Mouse (Mus musculus) Patski (cell line): ENCODE results near the gene Tatdn2. TPM values are rescaled to one million over a fixed set of nuclear protein-coding genes. Genes with fewer than 3 reads are reported as not detected.
"Not testable (repeated sequence)": the region's sequence is repeated elsewhere in the genome, so short reads cannot be mapped to it uniquely, and the experiment has no call there.

Experiments used
- ATAC-seq: fragments of 100-300 bp; one replicate; pipeline ENCODE4 v1.8.0; 2021
- CTCF ChIA-PET: fragments of 350-600 bp; sonication (Branson Sonifier 250); formaldehyde crosslinking; loops from one replicate; lab custom pipeline; 2022; ENCODE audit warnings: inconsistent platforms; lab: Charles Lee
- POLR2A ChIA-PET: fragments of 350-600 bp; sonication (Branson Sonifier 250); formaldehyde crosslinking; loops from one replicate; lab custom pipeline; 2022; ENCODE audit warnings: antibody characterized with exemption, inconsistent platforms; lab: Charles Lee
- DNase-seq: peaks from one replicate; pipeline ENCODE4 v3.0.0-alpha.2; 2011; ENCODE audit warnings: low read depth, low spot score
- H3K27me3 ChIP-seq: fragments of 371-371 bp; one replicate; pipeline ENCODE4 v1.5.1; 2021
- CTCF ChIP-seq: fragments of 100-300 bp; IDR thresholded peaks from one replicate; pipeline ENCODE4 v1.5.1; 2021
- in situ Hi-C: fragments of 300-500 bp; cut with MboI; formaldehyde crosslinking; loops from 3 replicates; pipeline ENCODE4 v1.11.1; 2018; ENCODE audit warnings: low pct_unique_long_range_greater_than_20kb, mixed read lengths
- polyA plus RNA-seq: library from polyadenylated mRNA; unstranded; gene quantifications from one replicate; pipeline ENCODE4 v1.2.3, GENCODE M21; 2021

Gene Tatdn2
- polyA plus RNA-seq, 1 experiment from 2014 or later = 56.3 TPM

DNA sequence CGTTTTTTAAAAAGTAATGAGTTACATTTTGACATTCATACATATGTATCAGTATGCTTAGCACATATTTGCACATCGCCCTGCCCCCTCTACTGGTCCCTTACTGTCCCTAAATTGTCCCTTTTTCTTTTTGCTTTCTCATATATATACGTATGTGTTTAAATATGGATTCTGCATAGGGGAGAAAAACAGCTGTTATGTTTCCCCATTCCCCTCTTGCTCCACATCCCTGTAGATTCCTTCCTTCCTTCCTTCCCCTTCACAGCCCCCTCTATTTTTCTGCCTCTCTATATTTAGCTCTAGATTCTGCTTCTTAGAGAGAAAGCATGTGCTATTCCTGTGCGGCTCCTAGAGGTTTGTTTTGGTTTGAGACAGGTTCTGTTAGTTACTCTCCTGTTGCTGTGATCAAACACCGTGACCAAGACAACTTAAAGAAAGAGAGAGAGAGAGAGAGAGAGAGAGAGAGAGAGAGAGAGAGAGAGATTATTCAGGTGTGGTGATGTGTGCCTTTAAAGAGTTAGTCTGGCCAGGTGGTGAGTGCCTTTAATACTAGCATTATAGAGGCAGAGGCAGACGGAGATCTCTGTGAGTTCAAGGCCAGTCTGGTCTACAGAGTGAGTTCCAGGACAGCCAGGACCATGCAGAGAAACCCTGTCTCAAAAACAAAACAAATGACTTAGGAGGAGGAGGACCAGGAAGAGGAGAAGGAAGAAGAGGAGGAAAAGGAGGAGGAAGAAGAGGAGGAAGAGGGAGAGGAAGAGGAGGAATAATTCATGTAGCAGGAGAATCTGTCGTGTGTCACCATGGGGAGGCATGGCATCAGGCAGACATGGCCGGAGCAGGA lies 37.0 kb upstream of the Tatdn2 start:
- in situ Hi-C loops = no loop called here
- POLR2A ChIA-PET = interaction anchor here (0.7 kb wide), 1 partner anchor 98 kb away, joined by 4 read pairs; no protein-coding TSS in a partner anchor
- no peaks in the 10 kb centered on the region for H3K27me3 ChIP-seq
- DNase-seq = no peak
- no peak for TF ChIP-seq CTCF
- CTCF ChIA-PET = interaction anchor here (1.1 to 4.9 kb wide), 5 partner anchors 11 to 25 kb away, joined by 3 to 29 read pairs (median 7); partner anchors contain the start of gene Irak2
- no peak for ATAC-seq

DNA sequence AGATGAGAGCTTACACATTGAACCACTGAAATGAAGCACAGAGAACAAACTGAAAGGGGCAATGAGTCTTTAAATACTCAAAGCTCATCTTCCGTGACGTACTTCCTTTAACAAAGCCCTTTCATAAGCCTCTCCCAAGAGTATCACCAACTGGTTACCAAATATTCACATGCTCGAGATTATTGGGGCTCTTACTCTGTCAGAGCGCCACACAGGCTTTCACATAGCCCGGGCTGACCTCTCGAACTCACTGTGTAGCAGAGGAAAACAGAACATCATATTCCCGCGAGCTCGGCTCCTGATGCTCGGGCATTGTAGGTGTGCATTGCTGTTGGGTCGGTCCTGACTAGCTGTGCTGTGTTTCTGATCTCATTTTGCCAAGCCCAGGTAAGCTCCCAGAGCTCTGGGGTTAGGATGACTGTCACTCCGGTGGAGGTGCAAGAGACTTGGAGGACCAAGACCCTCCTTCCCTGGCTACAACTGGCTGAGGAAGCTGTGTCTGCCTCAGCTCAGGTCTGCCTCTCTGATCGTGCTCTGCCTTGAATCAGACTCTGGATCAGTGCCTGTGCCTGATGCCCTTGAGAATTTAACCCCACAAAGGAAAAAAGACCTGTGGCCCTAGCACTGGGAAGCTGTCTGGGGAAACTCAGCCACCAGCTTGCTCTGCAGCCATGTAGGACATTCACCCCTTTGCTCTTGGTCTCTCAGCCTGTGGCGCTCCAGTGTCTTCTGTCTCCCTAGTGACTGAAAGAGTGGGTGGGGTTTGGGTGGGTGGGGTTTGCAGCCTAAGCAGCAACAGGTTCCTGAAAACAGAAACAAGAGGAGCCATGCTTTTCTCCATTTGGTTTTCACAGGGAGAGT lies 36.1 kb upstream of the Tatdn2 start:
- H3K27me3 ChIP-seq = no peaks in the 10 kb centered on the region
- ChIA-PET CTCF (interaction anchor here (1.1 to 4.9 kb wide), 5 partner anchors 10 to 26 kb away, joined by 3 to 29 read pairs (median 7); partner anchors contain the start of gene Irak2), POLR2A (no interaction called here)
- no peak for DNase-seq
- in situ Hi-C loops = no loop called here
- peak; percentile 20 for ATAC-seq
- no peak for TF ChIP-seq CTCF

DNA sequence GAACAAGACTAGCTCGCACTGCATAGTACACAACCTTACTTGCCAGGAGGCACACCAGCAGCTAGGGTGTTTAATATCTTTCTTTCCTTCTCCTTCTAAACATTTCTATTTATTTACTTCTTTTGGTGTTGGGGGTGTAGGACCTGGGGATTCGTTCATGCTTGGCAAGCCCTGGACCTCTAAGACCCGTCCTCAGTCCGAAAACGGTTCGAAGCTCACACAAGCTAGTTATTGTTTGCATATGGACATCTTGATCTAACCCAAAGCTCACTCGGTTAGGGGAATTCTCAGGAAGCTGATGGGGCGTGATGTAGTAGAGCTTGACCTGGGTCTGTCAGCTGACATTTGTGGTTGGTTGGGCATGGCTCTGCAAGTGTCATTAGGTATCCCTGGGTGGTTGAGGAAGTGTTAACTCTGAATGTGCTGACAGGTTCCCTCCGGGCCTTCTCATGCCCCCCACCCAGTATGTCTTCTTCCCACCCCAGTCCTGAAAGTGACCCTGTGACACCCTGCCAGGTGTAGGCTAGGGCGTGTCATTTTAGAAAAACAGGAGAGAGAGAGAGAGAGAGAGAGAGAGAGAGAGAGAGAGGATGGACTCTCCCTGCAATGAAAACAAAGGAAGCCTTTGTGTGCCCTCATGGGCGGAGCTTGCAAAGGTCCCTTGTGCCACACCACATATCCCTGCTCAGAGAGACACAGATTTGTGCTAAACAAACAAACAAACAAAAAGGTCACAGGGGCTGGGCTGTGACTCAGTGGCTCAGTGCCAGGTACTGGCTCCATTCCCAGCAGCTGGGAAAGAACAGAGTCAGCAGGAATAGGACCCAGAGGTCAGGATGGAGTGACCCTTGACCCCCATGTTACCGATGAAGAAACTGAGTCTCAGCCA lies 35.3 kb upstream of the Tatdn2 start:
- TF ChIP-seq CTCF = no peak
- in situ Hi-C loops = no loop called here
- CTCF ChIA-PET = interaction anchor here (2.2 to 4.9 kb wide), 3 partner anchors 9 to 22 kb away, joined by 7 to 29 read pairs (median 8); partner anchors contain the start of gene Irak2
- H3K27me3 ChIP-seq = no peaks in the 10 kb centered on the region
- ATAC-seq (peak; percentile 55), DNase-seq (no peak)
- POLR2A ChIA-PET = interaction anchor here (0.5 to 0.9 kb wide), 2 partner anchors 35 to 616 kb away, joined by 3 to 4 read pairs; partner anchors contain the start of genes Tatdn2 and Thumpd3

DNA sequence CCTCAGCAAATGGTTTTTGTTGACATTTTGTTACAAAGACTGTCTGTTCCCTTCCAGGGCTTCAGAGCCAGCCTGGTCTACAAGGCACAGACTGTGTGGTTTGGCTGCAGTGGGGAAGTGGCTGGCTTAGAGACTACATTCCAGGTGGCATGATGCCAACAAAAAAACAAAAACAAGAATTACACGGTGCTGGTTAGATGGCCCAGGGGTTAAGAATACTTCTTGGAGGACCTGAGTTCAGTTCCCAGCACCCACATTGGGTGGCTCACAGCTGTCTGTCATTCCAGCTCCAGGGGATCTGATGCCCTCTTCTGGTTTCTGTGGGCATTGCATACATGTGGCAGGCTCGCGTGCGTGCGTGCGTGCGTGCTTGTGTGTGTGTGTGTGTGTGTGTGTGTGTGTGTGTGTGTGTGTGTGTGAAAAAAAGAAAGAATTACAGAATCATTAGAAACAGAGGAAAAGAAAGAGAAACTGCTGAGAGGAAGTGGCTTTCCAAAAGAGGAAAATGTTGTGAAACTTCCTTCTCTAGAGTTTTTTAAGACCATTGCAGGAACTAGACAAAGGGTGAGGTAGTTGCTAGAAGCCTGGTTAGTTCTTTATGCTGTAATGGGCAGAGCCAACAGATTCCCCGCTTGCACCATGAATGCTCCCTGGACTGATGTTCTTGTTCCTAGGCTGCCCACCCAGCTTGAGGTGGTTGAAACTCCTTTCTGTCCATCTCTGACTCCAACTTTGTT lies 33.7 kb upstream of the Tatdn2 start:
- CTCF ChIA-PET = interaction anchor here (1.8 kb wide), 1 partner anchor 24 kb away, joined by 12 read pairs; the partner anchor contains the start of gene Irak2
- in situ Hi-C loops = no loop called here

DNA sequence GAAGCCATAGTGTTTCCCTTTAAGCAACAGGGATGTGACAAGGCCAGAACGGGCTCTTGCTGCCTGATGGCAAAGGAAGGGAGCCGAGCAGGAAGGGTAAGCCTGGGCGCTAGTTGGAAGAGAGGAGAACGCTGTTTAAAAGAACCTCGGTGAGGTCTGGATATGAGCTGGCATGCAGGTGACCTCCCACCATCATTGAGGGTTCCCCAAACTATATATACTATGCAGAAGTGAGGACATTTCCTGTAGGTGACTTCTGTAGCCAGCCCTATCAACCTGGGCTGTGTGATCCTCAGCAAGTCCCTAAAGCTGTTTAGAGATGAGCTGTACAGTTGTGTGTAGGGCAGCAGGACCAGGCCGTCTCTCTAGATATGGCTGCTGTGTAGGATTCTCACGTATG lies 32.5 kb upstream of the Tatdn2 start:
- TF ChIP-seq CTCF = no peak
- DNase-seq = no peak
- in situ Hi-C loops = no loop called here
- H3K27me3 ChIP-seq = no peaks in the 10 kb centered on the region
- CTCF ChIA-PET = interaction anchor here (1.1 to 1.8 kb wide), 2 partner anchors 17 to 25 kb away, joined by 3 to 12 read pairs; partner anchors contain the start of gene Irak2
- POLR2A ChIA-PET = interaction anchor here (0.6 kb wide), 1 partner anchor 18 kb away, joined by 3 read pairs; no protein-coding TSS in a partner anchor
- no peak for ATAC-seq

More for the DNA sequence above, 33.7 kb upstream of the Tatdn2 start:
- no peak for DNase-seq
- TF ChIP-seq CTCF = no peak
- no peak for ATAC-seq
- POLR2A ChIA-PET = no interaction called here
- no peaks in the 10 kb centered on the region for H3K27me3 ChIP-seq

DNA sequence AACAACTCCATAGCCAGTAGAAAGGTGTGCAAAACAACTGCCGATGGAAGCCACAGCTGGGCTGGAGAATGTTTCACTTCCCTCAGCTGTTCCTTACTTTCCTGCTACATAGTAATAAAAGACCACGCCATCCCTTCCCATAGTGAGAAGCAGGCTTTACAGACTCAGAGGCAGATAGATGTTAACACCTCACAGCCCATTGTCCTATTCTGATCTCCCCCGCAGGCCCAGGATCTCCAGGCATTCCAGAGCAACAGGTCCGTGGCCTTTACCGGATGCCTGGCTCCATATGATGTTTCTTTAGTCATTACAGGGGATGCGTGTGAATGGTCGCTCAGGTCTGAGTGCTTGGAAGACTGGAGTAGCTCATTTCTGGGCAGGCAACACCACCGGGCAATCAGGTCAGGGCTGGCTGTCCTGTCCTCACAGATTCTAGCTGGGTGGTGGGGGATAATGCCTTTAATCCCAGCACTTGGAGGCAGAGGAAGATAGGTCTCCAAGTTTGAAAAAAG lies 29.2 kb upstream of the Tatdn2 start:
- POLR2A ChIA-PET = no interaction called here
- CTCF ChIA-PET = interaction anchor here (0.7 to 1.7 kb wide), 2 partner anchors 27 to 30 kb away, joined by 3 read pairs; no protein-coding TSS in a partner anchor
- no peak for ATAC-seq

DNA sequence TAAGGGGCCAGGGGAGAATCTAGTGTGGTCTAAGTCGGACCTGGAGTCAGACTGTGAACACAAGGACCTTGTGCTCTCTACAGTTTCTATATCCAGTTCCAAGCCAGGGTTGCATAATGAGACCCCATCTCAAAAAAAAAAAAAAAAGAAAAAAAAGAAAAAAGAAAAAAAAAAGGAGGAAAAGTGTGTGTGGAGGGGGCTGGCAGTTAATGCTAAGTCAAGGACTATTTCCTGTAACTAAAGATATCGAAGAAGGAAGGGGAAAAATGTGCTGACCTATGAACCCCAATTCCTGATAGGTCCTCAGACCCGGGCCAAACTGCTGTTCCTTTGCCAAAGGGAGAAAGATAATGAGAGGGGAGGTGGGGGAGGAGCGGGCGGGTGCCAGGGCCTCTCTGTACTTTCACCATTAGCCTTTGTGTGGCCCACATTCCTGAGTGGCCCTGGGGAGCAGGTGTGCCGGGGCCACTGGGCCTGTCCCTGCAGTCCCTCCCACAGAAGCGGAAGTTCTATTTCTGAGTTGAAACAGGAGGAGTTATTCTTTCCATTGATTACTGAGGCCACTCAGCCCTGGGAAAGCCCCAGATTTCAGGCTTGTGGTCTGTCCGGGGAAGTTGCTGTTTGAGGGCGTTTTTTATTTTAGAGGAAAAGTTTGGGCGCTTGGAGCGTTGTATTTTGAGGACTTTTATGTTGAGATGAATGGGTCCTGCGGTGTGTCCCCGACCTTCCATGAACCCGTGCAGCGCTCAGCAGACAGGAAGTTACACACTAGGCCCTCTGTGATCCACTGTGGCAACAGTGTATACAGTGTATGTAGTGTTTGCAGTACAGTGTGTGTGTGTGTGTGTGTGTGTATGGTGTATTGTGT lies 28.3 kb upstream of the Tatdn2 start:
- no peaks in the 10 kb centered on the region for H3K27me3 ChIP-seq

More for the DNA sequence above, 29.2 kb upstream of the Tatdn2 start:
- no peak for TF ChIP-seq CTCF
- DNase-seq = no peak
- H3K27me3 ChIP-seq = no peaks in the 10 kb centered on the region
- in situ Hi-C loops = no loop called here

DNA sequence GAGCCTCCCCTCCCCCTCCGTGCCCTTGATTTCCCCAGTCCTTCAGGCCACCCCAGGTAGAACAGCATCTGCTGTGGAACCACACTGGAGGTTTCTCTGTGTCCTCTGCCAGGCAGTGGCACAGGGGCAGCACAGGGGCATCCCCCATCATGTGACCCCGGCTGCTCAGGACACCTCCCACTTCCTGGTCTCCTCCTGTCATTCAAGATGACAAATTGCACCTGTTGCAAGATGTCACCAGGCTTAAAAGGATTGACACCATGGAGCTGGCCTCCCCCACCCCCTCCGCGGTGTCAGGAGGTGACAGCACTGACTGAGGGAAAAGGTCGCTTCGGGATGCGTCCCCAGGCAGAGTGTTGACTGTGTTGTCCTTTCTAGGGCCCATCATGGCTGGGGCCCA lies 27.0 kb upstream of the Tatdn2 start:
- no peaks in the 10 kb centered on the region for H3K27me3 ChIP-seq
- DNase-seq (no peak), ATAC-seq (no peak)
- no peak for TF ChIP-seq CTCF
- ChIA-PET POLR2A (no interaction called here), CTCF (interaction anchor here (1.8 to 2.5 kb wide), 2 partner anchors 9 to 31 kb away, joined by 4 to 8 read pairs; partner anchors contain the start of gene Irak2)
- in situ Hi-C loops = no loop called here

More for the DNA sequence above, 28.3 kb upstream of the Tatdn2 start:
- CTCF ChIA-PET = no interaction called here
- ATAC-seq = no peak
- in situ Hi-C loops = no loop called here
- DNase-seq = no peak
- TF ChIP-seq CTCF = no peak
- POLR2A ChIA-PET = no interaction called here

DNA sequence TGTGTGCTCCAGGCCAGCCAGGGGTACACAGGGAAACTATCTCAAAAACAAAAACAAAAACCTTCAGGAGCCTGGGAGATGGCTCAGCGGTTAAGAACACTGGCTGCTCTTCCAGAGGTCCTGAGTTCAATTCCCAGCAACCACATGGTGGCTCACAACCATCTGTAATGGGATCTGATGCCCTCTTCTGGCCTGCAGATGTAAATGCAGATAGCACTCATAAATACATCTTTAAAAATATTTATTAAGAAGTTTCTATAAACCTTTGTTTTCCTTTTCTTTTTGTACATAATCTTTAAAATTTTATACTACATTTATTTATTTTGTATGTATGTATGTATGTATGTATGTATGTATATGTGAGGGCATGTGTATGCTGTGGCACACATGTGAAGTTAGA lies 24.8 kb upstream of the Tatdn2 start:
- ATAC-seq, H3K27me3 ChIP-seq, DNase-seq, POLR2A ChIA-PET, in situ Hi-C loops: not testable (repeated sequence)
- CTCF ChIA-PET = interaction anchor here (2.5 kb wide), 1 partner anchor 11 kb away, joined by 8 read pairs; no protein-coding TSS in a partner anchor
